Mouse (Mus musculus) heart, embryonic 14.5 days (tissue): ENCODE data around the gene Dst. TPM values are rescaled to one million over a fixed set of nuclear protein-coding genes. Genes with fewer than 3 reads are reported as not detected.
A peak's percentile ranks its signal among the peaks of the same experiment; 100 is the strongest.

ENCODE experiments used
- ATAC-seq: fragments of 200-750 bp; cut with Nextera tagmentation; 2 replicates; pipeline ENCODE4 v1.8.0; 2017; ENCODE audit warnings: low read depth, moderate TSS enrichment; ENCODE audit not compliant: insufficient number of reproducible peaks, insufficient read depth, low FRiP score
- H3K27ac ChIP-seq, 2 experiments: fragments of 200-500 bp in 1 of 2; fragments of 300-500 bp in 1 of 2; sonication (generic) in 1 of 2; replicated peaks in 1 of 2; 2 replicates each; pipeline ENCODE4 v1.5.1; 2012 to 2014; ENCODE audit warnings: low read depth in 2 of 2, low read length in 2 of 2, control low read depth in 1 of 2, mild to moderate bottlenecking in 1 of 2, mixed read lengths in 1 of 2; ENCODE audit not compliant: control insufficient read depth in 1 of 2, insufficient read depth in 1 of 2
- H3K27me3 ChIP-seq: fragments of 300-500 bp; sonication (generic); 2 replicates; pipeline ENCODE4 v1.6.1; 2014; ENCODE audit warnings: mild to moderate bottlenecking, low read length, control low read depth; ENCODE audit not compliant: control insufficient read depth, insufficient read depth
- H3K36me3 ChIP-seq: fragments of 300-500 bp; sonication (generic); 2 replicates; pipeline ENCODE4 v1.6.1; 2014; ENCODE audit warnings: mild to moderate bottlenecking, control low read depth, low read length, mixed read lengths; ENCODE audit not compliant: control insufficient read depth, insufficient read depth
- H3K4me1 ChIP-seq, 2 experiments: fragments of 200-500 bp in 1 of 2; fragments of 300-500 bp in 1 of 2; sonication (generic) in 1 of 2; 2 replicates each; pipeline ENCODE4 v1.6.1; 2012 to 2014; ENCODE audit warnings: low read length in 2 of 2, control low read depth in 1 of 2, mixed read lengths in 1 of 2; ENCODE audit not compliant: control insufficient read depth in 2 of 2, insufficient read depth in 2 of 2
- H3K4me2 ChIP-seq: fragments of 300-500 bp; sonication (generic); 2 replicates; pipeline ENCODE4 v1.6.1; 2014; ENCODE audit warnings: mild to moderate bottlenecking, low read length
- H3K4me3 ChIP-seq, 2 experiments: fragments of 200-500 bp in 1 of 2; fragments of 300-500 bp in 1 of 2; sonication (generic) in 1 of 2; 2 replicates each; pipeline ENCODE4 v1.5.1; 2012 to 2014; ENCODE audit warnings: low read length in 2 of 2, mild to moderate bottlenecking in 2 of 2, control low read depth in 1 of 2, low read depth in 1 of 2, moderate library complexity in 1 of 2; ENCODE audit not compliant: control insufficient read depth in 1 of 2, insufficient read depth in 1 of 2
- H3K9ac ChIP-seq: fragments of 300-500 bp; sonication (generic); 2 replicates; pipeline ENCODE4 v1.6.1; 2014; ENCODE audit warnings: mild to moderate bottlenecking, low read length
- H3K9me3 ChIP-seq: fragments of 300-500 bp; sonication (generic); 2 replicates; pipeline ENCODE4 v1.6.1; 2016; ENCODE audit warnings: low read length, control low read depth; ENCODE audit not compliant: control insufficient read depth
- WGBS: fragments of 180-500 bp; shearing (Covaris S2); extraction: QIAGEN DNeasy Blood & Tissue Kit; methylation state at CpG from one replicate; pipeline ENCODE4 v1.1.7; 2014; 5-methylcytosine and 5-hydroxymethylcytosine counted together
- polyA plus RNA-seq: library from polyadenylated mRNA; unstranded; fragments of >200 nt; fragmentation: Nextera tagmentation; extraction: Ambion mirVana; gene quantifications from 2 replicates; pipeline ENCODE4 v1.2.1, GENCODE M21; 2014

Dst gene
- polyA plus RNA-seq, 1 experiment from 2014 or later, result 38.6 TPM

GRCm38 (mm10) chr1:34189970-34190369, 281.9 kb downstream of the Dst start:
- H3K9me3 ChIP-seq, result no peaks in the 10 kb centered on the region
- no peak overlapping the region for H3K4me2 ChIP-seq
- H3K9ac ChIP-seq, result no peak overlapping the region
- no peaks in the 10 kb centered on the region for H3K27me3 ChIP-seq
- no peaks in the 10 kb centered on the region for H3K4me1 ChIP-seq
- 58% methylated on average over 7 of the region's 7 CpGs for WGBS
- ATAC-seq, result 0 out of 2 replicates have a peak, but pooled peaks have one; percentile 20
- H3K27ac ChIP-seq, result 0 out of 4 replicates have a peak overlapping the region, but pooled peaks of 1 of the 2 experiments have one; percentile 19
- H3K4me3 ChIP-seq, result no peak overlapping the region
- H3K36me3 ChIP-seq, result peaks cover 89% of the 10 kb centered on the region

GRCm38 (mm10) chr1:34192174-34192573, 284.1 kb downstream of the Dst start:
- no peaks in the 10 kb centered on the region for H3K9me3 ChIP-seq
- H3K4me1 ChIP-seq, result no peaks in the 10 kb centered on the region
- WGBS, result 91% methylated on average over 17 of the region's 17 CpGs
- no peak overlapping the region for H3K4me2 ChIP-seq
- H3K4me3 ChIP-seq, result no peak overlapping the region
- no peak for ATAC-seq
- no peaks in the 10 kb centered on the region for H3K27me3 ChIP-seq
- no peak overlapping the region for H3K27ac ChIP-seq
- peaks cover 94% of the 10 kb centered on the region for H3K36me3 ChIP-seq
- H3K9ac ChIP-seq, result no peak overlapping the region

GRCm38 (mm10) chr1:34200791-34201190, 292.8 kb downstream of the Dst start:
- H3K9ac ChIP-seq, result no peak overlapping the region
- H3K4me1 ChIP-seq, result no peaks in the 10 kb centered on the region
- no peak overlapping the region for H3K4me2 ChIP-seq

GRCm38 (mm10) chr1:34201483-34201882, 293.5 kb downstream of the Dst start:
- Histone ChIP-seq H3K4me2 (no peak overlapping the region), H3K27me3 (no peaks in the 10 kb centered on the region), H3K9me3 (no peaks in the 10 kb centered on the region), H3K9ac (no peak overlapping the region), H3K4me1 (no peaks in the 10 kb centered on the region), H3K27ac (no peak overlapping the region), H3K4me3 (no peak overlapping the region), H3K36me3 (peaks cover 95% of the 10 kb centered on the region)
- WGBS, result 39% methylated on average over 4 of the region's 4 CpGs
- ATAC-seq, result no peak

More at GRCm38 (mm10) chr1:34200791-34201190, 292.8 kb downstream of the Dst start:
- WGBS, result 88% methylated on average over 18 of the region's 18 CpGs
- Histone ChIP-seq H3K27me3 (no peaks in the 10 kb centered on the region), H3K9me3 (no peaks in the 10 kb centered on the region), H3K27ac (no peak overlapping the region), H3K36me3 (peaks cover 97% of the 10 kb centered on the region), H3K4me3 (no peak overlapping the region)
- no peak for ATAC-seq

- Histone ChIP-seq H3K36me3 (peaks cover 94% of the 10 kb centered on the region), H3K4me1 (peaks cover 0 to 3% of the 10 kb centered on the region in 2 experiments; a peak in 1 of 4 replicates), H3K9ac (no peak overlapping the region), H3K27me3 (no peaks in the 10 kb centered on the region), H3K4me3 (no peak overlapping the region), H3K4me2 (no peak overlapping the region), H3K27ac (no peak overlapping the region), H3K9me3 (no peaks in the 10 kb centered on the region)
- 78% methylated on average over 3 of the region's 3 CpGs for WGBS
- no peak for ATAC-seq
Measured at GRCm38 (mm10) chr1:34211704-34212103, 303.7 kb downstream of the Dst start.

GRCm38 (mm10) chr1:34216456-34216855, 308.4 kb downstream of the Dst start:
- Histone ChIP-seq H3K4me2 (no peak overlapping the region), H3K4me1 (no peaks in the 10 kb centered on the region), H3K9me3 (no peaks in the 10 kb centered on the region), H3K27ac (no peak overlapping the region), H3K27me3 (no peaks in the 10 kb centered on the region), H3K4me3 (no peak overlapping the region), H3K36me3 (peaks cover 93% of the 10 kb centered on the region), H3K9ac (no peak overlapping the region)
- ATAC-seq, result no peak
- 72% methylated on average over 2 of the region's 2 CpGs for WGBS

- Histone ChIP-seq H3K4me2 (no peak overlapping the region), H3K4me1 (no peaks in the 10 kb centered on the region), H3K27ac (no peak overlapping the region), H3K4me3 (no peak overlapping the region), H3K27me3 (no peaks in the 10 kb centered on the region), H3K9ac (no peak overlapping the region), H3K36me3 (peaks cover 84% of the 10 kb centered on the region), H3K9me3 (no peaks in the 10 kb centered on the region)
- 32% methylated on average over 6 of the region's 6 CpGs for WGBS
- peak; percentile 47; the same call in 1 of the 2 replicates for ATAC-seq
Measured at GRCm38 (mm10) chr1:34218323-34218722, 310.3 kb downstream of the Dst start.

GRCm38 (mm10) chr1:34218801-34219200, 310.8 kb downstream of the Dst start:
- H3K27ac ChIP-seq, result no peak overlapping the region
- WGBS, result 85% methylated on average over 9 of the region's 9 CpGs
- no peak for ATAC-seq

More at GRCm38 (mm10) chr1:34218801-34219200, 310.8 kb downstream of the Dst start:
- no peak overlapping the region for H3K4me2 ChIP-seq
- H3K9me3 ChIP-seq, result no peaks in the 10 kb centered on the region
- H3K9ac ChIP-seq, result no peak overlapping the region
- no peak overlapping the region for H3K4me3 ChIP-seq
- no peaks in the 10 kb centered on the region for H3K4me1 ChIP-seq
- no peaks in the 10 kb centered on the region for H3K27me3 ChIP-seq
- peaks cover 84% of the 10 kb centered on the region for H3K36me3 ChIP-seq
